Mouse (Mus musculus) gastrocnemius, postnatal 36 days (tissue): ENCODE results near the gene Gabrb3. TPM values are rescaled to one million over a fixed set of nuclear protein-coding genes. Genes with fewer than 3 reads are reported as not detected.

ENCODE experiments used
- DNase-seq, 2 experiments: peaks; one replicate each; pipeline ENCODE4 v3.0.0; 2022
- intact Hi-C: fragments of 180-260 bp; cut with DNase I; formaldehyde crosslinking; loops from one replicate; pipeline ENCODE4 v1.15.1; 2025
- long read RNA-seq, 2 experiments: library from polyadenylated mRNA; stranded (forward); transcript quantifications; one replicate each; pipeline ENCODE4 v2.0.0; 2021
- total RNA-seq, 2 experiments: library from RNA; stranded (reverse); gene quantifications; 2 replicates each; pipeline ENCODE4 v1.2.3; 2021

The Gabrb3 gene
- total RNA-seq = not detected
- long read RNA-seq, experiment 1 = 0 reads
- long read RNA-seq, experiment 2 = 0 reads

DNA sequence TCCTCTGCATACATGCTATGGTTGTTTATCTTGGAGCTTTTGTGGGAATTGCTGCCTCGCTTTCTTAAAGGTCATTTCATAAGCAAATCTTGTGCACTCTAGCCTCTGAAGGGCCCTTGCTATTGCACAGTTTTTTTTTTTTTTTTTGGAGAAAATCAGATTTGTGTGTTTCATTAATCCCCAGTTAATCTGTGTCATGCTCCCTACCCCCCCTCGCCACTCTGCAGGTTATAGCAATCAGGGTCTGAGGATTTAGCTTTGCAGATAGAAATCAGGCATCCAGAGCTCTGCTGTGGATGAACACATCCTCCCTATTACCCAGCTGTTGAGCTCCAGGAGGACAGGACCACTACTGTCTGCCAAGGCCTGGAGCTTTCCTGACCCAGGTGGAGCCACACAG, at the start of gene Gabrb3:
Gene Gabrb3 (plus strand): TSS at position 301 of the 400 bp plus-strand sequence.
- no peak for DNase-seq
- intact Hi-C loops = no loop called here

DNA sequence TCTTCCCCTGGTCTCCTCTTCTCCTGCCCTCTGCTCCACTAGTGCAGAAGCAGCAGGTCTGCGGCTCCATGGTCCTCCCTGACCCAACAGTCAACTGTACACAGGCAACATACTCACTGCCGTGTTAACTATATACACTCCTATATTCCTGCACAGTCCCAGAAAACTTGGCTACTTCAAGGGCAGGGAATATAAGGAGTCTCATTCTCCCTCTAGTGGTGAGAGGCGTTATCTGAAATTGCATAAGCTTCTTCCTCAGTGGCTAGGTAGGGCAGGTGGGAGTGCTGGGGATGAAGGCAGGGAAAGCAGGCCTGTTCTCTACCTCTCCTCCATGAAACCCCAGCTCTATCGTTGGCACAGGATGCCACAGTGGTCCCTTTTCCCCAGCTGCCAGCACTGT, 35.4 kb upstream of the Gabrb3 start:
- no peak for DNase-seq
- intact Hi-C loops = no loop called here

DNA sequence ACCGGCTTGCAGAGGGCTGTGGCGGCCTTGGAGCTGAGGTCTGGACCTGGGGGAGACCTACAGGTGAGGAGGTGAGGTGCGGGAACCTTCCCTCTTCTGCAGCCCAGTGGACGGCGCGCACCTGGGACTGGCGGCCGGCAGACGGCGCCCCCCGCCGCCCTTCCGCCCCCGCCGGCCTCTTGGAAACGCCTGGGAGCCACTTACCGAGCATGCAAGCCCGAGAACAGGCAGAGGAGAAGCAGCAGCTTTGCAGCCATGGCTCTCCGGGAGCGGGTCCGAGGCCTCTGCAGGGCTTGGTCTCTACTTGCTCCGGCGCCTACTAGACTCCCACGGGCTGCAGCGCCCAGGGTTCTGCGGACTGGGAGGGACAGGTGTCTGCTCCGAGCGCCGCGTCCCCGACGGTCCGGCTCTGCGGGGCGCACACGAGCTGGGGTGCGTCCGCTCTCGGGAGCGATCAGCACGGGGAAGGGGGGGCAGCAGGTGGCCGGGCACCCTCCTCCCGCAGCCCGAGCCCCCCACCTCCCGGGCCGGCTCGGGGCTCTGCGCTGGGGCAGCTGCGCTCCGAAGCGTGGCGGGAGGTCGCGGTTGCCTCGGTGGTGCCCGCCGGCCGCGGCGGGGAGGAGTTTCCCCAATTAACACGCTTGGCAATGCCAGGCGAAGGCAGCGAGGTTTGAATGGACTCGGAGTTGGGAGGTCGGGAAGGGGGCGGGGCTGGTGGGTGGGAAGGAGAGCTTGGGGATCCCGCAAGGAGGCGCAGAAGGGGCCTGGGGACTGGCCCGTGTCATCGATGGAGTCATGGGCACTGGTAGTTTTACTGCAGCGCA, 32.8 kb upstream of the Gabrb3 start, which contains the start of gene Gabrg3:
Gene Gabrg3 (minus strand): TSS at position 672 of the 824 bp plus-strand sequence.
- no peak for DNase-seq

DNA sequence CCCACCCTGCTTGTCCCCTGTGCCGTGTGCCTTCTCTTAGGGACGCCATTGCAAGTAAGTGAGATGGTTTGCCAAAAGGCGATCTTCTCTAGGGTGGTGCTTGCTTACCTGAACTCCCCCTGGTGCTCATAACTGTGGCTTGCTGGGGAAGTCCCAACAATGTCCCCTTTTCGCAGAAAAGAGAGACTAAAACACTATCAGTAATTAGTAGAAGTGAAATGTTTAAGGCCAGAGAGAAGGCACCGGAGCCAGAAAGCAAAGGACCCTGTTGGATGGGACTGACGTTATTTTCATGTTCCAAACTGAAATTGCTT, 32.2 kb upstream of the Gabrb3 start:
- no peak for DNase-seq
- intact Hi-C loops = no loop called here

More for the DNA sequence above, 32.8 kb upstream of the Gabrb3 start, which contains the start of gene Gabrg3:
- intact Hi-C loops = no loop called here

DNA sequence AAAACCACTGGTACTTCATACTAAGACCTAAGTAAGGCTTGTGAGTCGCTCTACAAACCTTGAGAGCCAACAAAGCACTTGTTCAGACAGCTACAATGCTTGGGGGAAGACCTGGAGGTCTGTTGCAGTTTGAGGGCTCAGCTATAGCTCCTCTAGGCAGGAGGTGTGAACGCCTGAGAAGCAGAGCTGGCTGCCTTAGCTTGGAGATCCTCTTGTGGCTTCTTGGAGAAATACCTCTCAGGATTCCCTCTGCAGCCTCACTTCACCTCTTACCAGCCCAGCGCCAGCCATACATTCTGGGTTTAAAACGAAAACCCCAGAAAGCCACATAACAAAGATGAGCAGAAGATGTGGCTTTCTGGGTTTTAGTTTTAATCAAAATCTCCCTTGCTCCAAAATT, 29.4 kb upstream of the Gabrb3 start:
- no peak for DNase-seq
- intact Hi-C loops = loop anchor here (10.0 kb wide), 1 partner anchor 55 kb away; no protein-coding TSS in a partner anchor

DNA sequence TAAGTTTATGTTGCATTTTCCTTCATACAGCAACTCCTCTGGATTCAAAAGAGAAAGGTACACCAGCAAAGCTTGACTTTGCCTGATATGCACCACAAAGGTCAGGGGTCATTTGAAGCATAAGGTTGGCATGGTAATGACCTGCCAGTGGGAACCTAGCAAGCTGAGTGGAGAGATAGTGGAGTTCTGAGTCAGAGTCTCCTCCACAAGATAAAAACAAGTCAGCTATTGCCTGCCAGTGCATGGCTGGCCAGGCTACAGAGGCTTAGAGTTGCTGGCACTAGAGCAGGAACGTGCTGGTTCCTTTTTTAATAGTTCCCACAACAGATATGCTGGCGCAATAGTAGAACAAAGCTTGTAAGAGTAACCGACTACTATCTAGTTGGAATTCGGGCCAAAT, 25.9 kb upstream of the Gabrb3 start:
- intact Hi-C loops = loop anchor here (10.0 kb wide), 1 partner anchor 59 kb away; no protein-coding TSS in a partner anchor
- DNase-seq = no peak

DNA sequence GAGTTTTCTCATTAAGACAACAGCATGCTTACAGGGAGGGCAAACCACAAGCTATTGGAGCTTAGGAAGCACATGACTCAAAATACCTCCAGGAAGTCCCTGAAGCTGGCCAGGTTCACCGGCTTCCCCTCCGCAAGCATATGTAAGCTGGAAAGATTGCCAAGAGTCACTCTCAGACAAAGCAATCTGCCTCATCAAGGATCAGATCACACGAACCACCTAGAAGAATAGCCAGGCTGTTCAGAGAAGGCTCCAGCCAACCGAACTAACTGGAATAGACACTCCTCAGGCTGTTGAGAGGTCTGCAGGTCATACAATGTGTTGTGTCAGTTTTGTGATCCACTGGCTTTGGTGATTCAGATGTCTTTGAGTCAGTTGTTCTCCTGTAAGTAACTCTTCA, 8.3 kb upstream of the Gabrb3 start:
- intact Hi-C loops = no loop called here
- DNase-seq = no peak

DNA sequence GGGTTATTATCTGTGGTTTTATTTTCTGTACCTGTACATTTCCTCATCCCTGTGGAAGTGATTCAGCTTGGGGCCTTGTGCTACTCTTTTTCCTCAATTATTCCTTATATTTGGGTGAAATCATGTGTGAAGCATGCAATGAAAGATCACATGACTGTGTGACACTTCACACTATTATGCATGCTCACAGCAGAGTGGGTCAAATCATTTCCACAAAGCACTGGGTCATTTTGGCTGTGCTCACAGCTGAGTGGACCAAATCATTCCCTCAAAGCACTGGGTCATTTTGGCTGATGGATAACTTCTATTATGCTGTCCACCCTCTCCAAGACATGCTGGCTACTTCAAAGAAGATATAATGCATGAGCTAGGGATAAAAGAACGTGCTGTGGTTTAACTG, 6.6 kb upstream of the Gabrb3 start:
- no peak for DNase-seq
- intact Hi-C loops = no loop called here

DNA sequence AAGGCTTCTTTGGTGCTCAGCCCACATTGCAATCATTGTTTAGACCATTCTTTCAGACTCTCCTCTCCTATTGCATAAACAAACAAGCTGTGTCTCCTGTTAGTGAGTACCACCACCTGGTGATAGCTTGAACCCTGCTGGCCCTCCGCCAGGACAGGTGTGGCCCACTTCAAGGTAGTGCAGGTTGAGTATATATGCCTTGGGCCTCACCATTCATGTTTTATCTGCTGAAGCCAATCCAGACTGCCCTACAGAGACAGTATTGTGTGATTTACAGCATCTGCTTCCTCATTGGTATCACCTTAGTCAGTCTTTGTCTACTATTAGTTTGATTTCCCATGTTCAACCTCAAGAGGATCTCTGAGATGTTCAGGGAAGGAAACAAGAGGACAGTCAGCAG, 1.6 kb downstream of the Gabrb3 start:
- no peak for DNase-seq
- intact Hi-C loops = loop anchor here (5.0 kb wide), 1 partner anchor 51 kb away; no protein-coding TSS in a partner anchor

DNA sequence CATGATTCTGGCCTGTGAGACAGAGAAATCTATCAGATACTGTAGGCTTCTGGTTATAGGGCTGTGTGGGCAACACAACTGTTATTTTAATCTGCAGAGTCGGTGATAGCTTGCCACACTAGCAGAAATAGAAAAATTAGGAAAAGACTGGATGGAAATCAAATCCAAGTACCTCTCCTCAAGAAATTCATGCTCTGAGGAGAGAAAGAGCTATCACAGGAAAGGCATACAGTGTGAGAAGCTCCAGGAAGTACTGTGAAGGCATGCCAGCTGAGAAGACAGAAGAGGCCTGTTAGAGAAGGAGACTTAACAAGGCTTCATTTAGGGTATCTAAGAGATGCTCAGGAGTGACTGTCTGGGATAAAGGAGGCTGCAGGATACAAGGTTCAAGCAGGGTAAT, 3.2 kb downstream of the Gabrb3 start:
- no peak for DNase-seq
- intact Hi-C loops = loop anchor here (5.0 kb wide), 1 partner anchor 50 kb away; no protein-coding TSS in a partner anchor

DNA sequence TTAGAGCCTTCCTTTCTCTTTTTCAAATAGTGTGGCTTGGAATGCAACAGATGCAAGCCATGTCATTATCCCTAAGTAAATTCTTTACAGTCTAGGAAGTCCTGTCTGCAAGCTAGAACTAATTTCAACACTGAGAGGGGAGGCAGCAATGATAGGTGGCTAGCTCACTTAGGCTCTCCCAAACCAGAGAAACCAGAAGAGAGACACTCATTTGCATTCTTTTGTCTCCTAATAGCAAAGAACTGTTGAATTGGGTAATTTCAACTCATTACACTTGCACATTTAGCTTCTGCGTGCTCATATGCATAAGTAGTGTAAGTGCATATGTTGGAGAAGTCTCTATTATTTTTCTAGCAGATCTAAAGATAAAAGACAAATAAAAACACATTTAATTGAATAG, 28.7 kb downstream of the Gabrb3 start:
- intact Hi-C loops = no loop called here
- DNase-seq = no peak

DNA sequence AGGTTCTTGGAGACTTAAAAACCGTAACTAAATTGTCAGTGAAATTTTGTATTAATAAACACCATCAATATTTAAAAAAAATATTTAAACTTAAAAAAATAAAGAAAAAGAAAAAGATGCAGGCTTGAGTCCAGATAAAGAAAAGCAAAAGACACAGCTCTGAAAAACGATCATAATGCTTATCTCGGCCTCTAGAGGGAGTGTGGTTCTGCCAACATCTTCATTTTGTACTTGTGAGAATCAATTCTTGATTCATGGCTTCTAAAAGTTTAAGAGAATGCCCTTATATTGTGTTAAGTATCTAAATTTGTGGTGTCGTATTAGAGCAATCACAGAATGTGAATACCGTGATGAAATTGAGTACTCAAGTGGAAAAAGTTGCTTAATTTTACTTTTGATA, 40.9 kb downstream of the Gabrb3 start:
- DNase-seq = no peak
- intact Hi-C loops = no loop called here

DNA sequence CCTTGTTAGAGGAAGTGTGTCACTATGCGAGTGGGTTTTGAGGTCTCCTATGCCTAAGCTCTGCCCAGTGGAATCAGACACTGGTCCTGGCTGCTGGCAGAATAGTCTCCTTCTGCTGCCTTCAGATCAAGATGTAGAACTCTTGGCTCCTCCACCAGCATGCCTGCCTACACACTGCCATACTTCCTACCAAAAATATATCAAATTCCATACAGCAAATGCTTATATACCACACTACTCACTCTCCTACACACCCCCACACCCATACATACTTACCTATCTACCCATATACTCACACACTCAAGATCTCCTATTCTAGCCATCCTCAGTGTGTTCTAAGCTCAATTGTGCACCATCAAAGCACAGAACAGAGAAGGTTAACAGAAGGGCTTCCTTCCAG, 51.8 kb downstream of the Gabrb3 start:
- intact Hi-C loops = loop anchor here (5.0 kb wide), 1 partner anchor 49 kb away; no protein-coding TSS in a partner anchor
- DNase-seq = no peak

DNA sequence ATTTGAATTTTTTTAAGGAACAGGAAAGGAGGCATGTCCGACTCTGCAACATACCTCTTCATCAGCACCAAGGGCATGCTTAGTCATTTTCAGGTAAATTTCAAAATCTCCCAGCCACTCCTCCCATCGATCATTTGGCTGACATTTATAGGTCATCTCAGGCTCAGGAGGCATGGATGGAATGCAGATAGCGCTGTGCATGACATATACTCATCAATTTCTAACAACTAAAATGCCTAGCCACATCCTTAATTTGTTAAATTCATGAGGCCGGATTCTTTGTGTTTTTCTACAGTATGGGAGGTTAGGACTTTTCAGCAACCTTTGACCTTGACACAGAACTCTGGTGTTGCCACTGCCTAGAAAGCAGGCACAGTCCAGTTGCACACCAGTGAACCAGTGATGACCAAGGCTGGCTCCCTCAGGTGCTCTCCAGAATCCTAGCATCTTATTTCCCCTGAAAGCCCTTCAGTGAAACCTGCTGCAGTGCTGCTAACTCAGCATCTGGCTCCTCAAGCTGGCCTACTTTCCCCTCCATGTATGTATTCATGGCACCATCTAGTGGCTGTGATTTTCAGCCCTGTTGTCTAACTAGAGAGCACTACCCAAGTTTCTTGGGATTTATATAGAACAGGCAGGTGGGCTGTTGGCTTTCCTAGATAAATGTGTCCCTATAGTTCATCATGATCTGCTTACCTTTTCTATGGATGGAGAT, 54.5 kb downstream of the Gabrb3 start:
- no peak for DNase-seq
- intact Hi-C loops = loop anchor here (5.0 kb wide), 1 partner anchor 52 kb away; no protein-coding TSS in a partner anchor

DNA sequence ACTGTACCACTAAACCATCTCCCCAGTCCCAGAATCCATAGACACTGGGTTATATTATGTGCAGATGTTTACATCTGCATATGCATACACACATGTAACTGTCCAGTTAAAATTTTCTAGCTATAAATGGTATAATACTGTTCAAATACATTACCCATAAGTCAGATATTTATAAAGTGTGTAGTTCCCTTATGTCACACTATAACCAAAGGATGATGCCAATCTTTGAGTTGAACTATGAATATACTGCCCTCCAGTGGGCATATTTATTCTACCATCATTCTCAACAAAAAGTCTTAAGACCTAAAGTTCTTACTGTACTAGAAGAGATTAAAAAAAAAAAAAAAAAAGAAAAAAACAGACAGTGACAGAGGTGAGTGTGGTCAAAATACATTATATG, 63.4 kb downstream of the Gabrb3 start:
- no peak for DNase-seq
- intact Hi-C loops = no loop called here

DNA sequence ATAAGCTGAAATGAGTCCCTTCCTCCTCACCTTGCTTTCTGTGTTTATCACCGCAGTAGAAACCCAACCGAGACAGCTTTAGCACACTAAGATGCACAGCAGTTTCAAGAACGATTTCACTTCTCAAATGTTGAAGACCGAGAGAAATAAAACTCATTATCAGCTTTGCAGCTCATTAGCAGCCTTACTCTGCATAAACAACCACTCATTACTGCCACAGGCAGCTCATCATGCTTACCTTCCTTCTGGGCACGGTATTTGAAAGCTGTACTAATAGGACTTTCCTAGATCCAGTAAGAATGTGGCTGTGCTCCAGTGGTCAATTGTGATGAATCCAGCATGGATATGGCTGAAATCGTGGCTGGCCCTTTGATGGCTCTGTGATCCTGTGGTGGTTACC, 67.4 kb downstream of the Gabrb3 start:
- intact Hi-C loops = no loop called here
- no peak for DNase-seq

DNA sequence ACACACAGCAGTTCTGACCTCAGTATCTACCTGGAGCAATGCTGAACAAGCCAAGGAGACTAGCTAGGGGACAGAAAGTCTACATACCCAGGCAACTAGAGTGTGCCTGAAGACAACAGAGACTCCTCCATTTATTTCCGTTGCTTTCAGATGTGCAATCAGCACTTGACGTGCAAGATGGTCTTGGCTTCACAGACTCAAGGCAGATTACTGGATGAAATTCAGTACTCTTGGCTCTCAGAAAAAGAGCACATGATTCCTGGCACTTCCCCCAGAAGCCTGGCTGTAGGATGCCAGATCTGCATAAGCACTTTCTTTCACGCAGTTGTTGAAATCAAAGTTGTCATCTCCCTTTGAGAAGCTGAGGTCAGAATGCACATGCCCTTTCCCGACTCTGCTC, 72.3 kb downstream of the Gabrb3 start:
- intact Hi-C loops = no loop called here
- no peak for DNase-seq

DNA sequence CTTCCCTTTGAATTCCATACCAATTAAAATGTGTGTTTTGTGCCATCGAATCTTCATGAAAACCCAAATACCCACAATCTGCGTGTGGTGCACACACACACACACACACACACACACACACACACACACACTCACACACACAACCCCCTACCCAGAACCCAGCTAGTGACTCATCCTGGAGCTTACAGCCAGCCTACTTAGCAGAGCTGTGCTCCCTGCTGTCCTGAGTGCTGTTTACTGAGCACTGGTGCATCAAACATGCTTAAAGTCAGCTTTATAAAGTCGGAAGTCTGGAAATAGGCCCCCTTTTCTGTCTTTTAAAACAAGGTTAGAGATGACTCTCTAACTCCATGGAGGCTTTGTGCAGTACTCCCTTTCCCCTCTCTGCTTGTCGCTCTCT, 83.3 kb downstream of the Gabrb3 start:
- intact Hi-C loops = no loop called here

DNA sequence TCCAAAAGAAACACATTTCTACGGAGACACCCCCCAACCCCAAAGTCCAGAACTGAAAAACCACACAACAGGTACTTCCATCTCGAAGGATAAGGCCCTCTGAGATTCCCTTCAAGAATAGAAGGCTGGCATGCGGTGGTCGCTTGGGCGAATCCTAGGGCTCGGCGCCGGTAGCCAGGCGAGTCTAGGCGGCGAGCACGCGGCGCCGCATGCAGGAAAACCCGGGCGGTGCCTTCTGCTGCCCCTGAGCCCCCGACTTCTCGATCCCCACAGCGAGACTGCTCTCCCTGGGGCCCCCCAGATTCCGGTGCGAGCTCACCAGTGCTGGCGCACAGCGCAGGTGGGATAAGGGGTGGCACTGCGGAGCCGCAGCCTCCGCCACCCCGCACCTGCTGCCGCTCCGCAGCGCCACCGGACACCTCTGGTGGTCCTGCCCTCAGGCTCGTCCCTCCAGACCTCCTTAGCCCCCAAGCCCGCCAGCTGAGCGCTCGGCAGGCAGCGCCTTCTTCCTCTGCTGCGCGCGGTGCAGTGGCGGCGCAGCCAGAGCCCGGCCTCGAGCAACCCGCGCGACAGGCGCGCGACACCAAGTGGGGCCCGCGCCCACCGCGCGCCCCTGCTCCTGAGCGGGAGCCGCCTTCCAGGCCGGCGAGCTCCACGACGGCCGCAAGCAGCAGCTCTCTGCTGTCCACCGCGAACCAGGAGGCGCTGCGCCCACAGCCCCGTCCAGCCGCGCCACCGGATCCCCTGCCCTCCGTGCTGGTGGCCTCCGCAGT, 89.6 kb downstream of the Gabrb3 start:
- intact Hi-C loops = no loop called here

More for the DNA sequence above, 83.3 kb downstream of the Gabrb3 start:
- DNase-seq = no peak

DNA sequence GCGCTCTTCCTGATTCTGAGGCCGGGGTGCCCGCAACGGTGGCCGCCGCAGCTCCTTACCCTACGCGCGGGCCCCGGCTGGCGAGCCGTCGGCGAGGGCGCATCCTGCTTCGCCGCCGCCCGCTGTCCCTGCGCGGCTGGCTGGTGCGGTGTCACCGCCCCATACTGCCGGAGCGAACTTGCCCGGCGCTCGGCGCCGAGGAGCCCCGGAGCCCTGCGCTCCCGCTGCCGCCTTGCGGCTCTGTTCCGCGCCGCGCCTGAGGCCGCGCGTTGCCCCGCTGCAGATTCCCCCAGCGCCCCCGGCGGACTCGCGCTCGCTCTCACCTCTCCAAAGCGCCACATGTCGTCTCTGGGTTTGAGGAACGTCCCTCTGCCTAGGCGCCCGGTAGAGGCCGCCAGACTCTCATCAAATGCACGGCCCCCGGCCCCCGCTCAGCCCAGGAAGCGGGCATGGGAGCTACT, 90.2 kb downstream of the Gabrb3 start, which contains the start of gene Gabra5:
Gene Gabra5 (minus strand): TSS at position 379 of the 461 bp plus-strand sequence.
- intact Hi-C loops = no loop called here

More for the DNA sequence above, 89.6 kb downstream of the Gabrb3 start:
- DNase-seq = no peak

DNA sequence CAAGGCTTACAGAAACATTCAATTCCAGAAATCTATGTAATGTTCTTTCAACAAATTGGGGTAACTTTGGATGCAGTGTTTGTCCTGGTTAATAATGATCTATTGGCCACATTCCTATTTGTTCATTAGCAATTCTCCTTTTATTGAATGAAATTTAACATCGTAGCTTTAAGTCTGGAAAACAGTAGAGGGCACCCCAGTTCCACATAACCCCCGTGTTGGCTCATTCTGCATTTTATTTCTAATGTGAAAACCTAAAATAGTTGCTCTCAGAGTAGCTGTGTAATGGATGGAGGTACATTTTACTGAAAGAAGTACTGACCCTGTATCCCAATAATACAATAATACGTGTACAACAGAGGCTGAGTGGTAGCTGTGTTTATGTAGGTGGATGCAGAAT, 93.5 kb downstream of the Gabrb3 start:
- intact Hi-C loops = no loop called here

More for the DNA sequence above, 90.2 kb downstream of the Gabrb3 start, which contains the start of gene Gabra5:
- DNase-seq = no peak

More for the DNA sequence above, 93.5 kb downstream of the Gabrb3 start:
- no peak for DNase-seq
